Mouse (Mus musculus) hindbrain, embryonic 14.5 days (tissue): ENCODE results near the gene Zfp148. TPM values are rescaled to one million over a fixed set of nuclear protein-coding genes. Genes with fewer than 3 reads are reported as not detected.

Source experiments
- ATAC-seq: fragments of 200-750 bp; cut with Nextera tagmentation; 2 replicates; pipeline ENCODE4 v1.8.0; 2017; ENCODE audit warnings: moderate number of reproducible peaks, mild to moderate bottlenecking, moderate TSS enrichment, moderate library complexity; ENCODE audit not compliant: low FRiP score
- DNase-seq: peaks from one replicate; pipeline ENCODE4 v3.0.0-alpha.2; 2015; ENCODE audit warnings: low spot score
- H3K27ac ChIP-seq: fragments of 300-500 bp; sonication (generic); 2 replicates; pipeline ENCODE4 v1.5.1; 2014; ENCODE audit warnings: mild to moderate bottlenecking, moderate library complexity
- H3K27me3 ChIP-seq: fragments of 300-500 bp; sonication (generic); 2 replicates; pipeline ENCODE4 v1.6.1; 2014; ENCODE audit warnings: mild to moderate bottlenecking, low read length, mixed read lengths; ENCODE audit not compliant: control insufficient read depth, insufficient read depth
- H3K36me3 ChIP-seq: fragments of 300-500 bp; sonication (generic); replicated peaks from 2 replicates; pipeline ENCODE4 v1.6.1; 2014; ENCODE audit not compliant: control insufficient read depth, insufficient read depth
- H3K4me1 ChIP-seq: fragments of 300-500 bp; sonication (generic); replicated peaks from 2 replicates; pipeline ENCODE4 v1.6.1; 2014; ENCODE audit warnings: antibody characterized with exemption, low read length, mixed read lengths; ENCODE audit not compliant: control insufficient read depth, insufficient read depth
- H3K4me2 ChIP-seq: fragments of 300-500 bp; sonication (generic); replicated peaks from 2 replicates; pipeline ENCODE4 v1.6.1; 2014; ENCODE audit warnings: mild to moderate bottlenecking, moderate library complexity
- H3K4me3 ChIP-seq: fragments of 300-500 bp; sonication (generic); replicated peaks from 2 replicates; pipeline ENCODE4 v1.5.1; 2014; ENCODE audit warnings: mild to moderate bottlenecking, low read length
- H3K9ac ChIP-seq: fragments of 300-500 bp; sonication (generic); 2 replicates; pipeline ENCODE4 v1.6.1; 2014
- H3K9me3 ChIP-seq: fragments of 300-500 bp; sonication (generic); 2 replicates; pipeline ENCODE4 v1.6.1; 2016; ENCODE audit warnings: low read length; ENCODE audit not compliant: control insufficient read depth
- WGBS: fragments of 180-500 bp; shearing (Covaris S2); extraction: QIAGEN DNeasy Blood & Tissue Kit; methylation state at CpG from one replicate; pipeline ENCODE4 v1.1.7; 2014; 5-methylcytosine and 5-hydroxymethylcytosine counted together
- polyA plus RNA-seq: library from polyadenylated mRNA; unstranded; fragments of >200 nt; fragmentation: Nextera tagmentation; extraction: Ambion mirVana; gene quantifications from 2 replicates; pipeline ENCODE4 v1.2.1, GENCODE M21; 2014

Zfp148 gene
- polyA plus RNA-seq, 1 experiment from 2014 or later, result 42.1 TPM

- ATAC-seq (peak; percentile 73; the same call in 1 of the 2 replicates), DNase-seq (peak; percentile 64)
- Histone ChIP-seq H3K27me3 (no peaks in the 10 kb centered on the region), H3K36me3 (no peaks in the 10 kb centered on the region), H3K9me3 (no peaks in the 10 kb centered on the region), H3K9ac (peak overlapping the region; percentile 62), H3K4me1 (peaks cover 10% of the 10 kb centered on the region), H3K4me2 (peak overlapping the region; percentile 79), H3K4me3 (peak overlapping the region; percentile 36), H3K27ac (peak overlapping the region; percentile 33; the same call in 1 of the 2 replicates)
- WGBS, result 2% methylated on average over 28 of the region's 28 CpGs
Observed at GRCm38 (mm10) chr16:33399913-33400782, 19.5 kb downstream of the Zfp148 start.

DNA sequence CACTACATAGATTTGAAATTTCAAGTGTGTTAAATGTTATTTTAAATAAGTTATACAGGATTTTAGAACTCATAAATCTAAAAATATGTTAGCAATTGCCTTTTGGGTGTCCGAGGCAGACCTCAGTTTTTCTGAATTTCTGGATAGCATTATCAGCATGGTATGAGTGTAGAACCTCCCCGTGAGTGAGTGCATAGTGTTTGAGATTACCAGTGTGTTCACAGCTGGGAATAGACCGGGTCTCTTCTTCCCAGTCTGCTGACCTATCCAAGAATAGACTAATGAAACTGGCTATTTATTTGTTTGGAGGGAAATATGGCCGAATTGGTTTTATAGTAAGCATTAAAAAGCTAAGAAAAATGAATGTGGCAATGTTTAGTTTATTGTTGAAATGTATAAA, 20.3 kb downstream of the Zfp148 start:
- DNase-seq, result no peak
- no peak for ATAC-seq
- Histone ChIP-seq H3K27me3 (no peaks in the 10 kb centered on the region), H3K4me1 (peaks cover 10% of the 10 kb centered on the region), H3K9ac (no peak overlapping the region), H3K9me3 (no peaks in the 10 kb centered on the region), H3K4me3 (no peak overlapping the region), H3K4me2 (no peak overlapping the region), H3K27ac (no peak overlapping the region), H3K36me3 (no peaks in the 10 kb centered on the region)
- WGBS, result 77% methylated on average over 4 of the region's 4 CpGs

DNA sequence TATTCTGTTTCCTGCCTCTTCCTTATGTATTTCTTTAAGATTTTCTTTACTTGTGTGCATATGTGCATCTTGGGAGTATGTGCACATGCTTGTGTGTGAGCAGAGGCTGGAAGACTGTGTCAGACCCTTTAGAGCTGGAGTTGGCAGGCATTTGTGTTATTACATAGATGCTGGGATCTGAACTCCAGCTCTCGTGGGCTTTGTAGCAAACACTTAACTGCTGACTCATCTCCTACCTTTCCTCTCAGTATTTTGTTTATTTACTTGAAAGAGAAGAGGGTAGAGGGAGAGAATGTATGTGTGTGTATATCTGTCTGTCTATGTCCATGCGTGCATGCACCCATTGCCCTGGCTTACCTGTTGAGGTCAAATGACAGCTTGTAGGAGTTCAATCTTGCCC, 22.6 kb downstream of the Zfp148 start:
- no peak for DNase-seq
- no peaks in the 10 kb centered on the region for H3K36me3 ChIP-seq
- H3K9me3 ChIP-seq, result no peaks in the 10 kb centered on the region
- H3K4me1 ChIP-seq, result peaks cover 10% of the 10 kb centered on the region
- no peak overlapping the region for H3K4me3 ChIP-seq
- no peak overlapping the region for H3K27ac ChIP-seq
- no peak overlapping the region for H3K4me2 ChIP-seq
- H3K27me3 ChIP-seq, result no peaks in the 10 kb centered on the region
- no peak for ATAC-seq
- no peak overlapping the region for H3K9ac ChIP-seq
- WGBS, result 83% methylated on average over 2 of the region's 2 CpGs

DNA sequence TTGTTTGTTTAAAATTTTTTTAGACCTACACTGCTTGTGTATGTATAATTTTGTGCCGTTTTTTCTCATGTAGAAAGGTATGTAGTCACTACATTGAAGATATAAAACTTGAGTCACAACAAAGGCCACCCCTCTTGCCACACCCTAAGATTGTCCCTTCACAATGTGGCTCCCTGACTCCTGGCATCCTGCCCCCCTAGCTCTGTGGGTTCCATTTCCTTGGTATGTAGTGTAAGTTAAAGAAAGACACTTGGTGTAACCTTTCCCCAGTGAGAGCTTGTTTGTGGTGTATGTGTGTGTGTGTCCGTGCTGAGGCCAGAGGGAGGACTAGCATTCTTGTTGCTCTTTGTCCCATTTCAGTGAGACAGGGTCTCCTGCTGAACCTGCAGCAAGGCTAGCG, 23.4 kb downstream of the Zfp148 start:
- Histone ChIP-seq H3K4me2 (no peak overlapping the region), H3K9me3 (no peaks in the 10 kb centered on the region), H3K36me3 (no peaks in the 10 kb centered on the region), H3K9ac (no peak overlapping the region), H3K27me3 (no peaks in the 10 kb centered on the region), H3K27ac (no peak overlapping the region), H3K4me1 (peaks cover 10% of the 10 kb centered on the region), H3K4me3 (no peak overlapping the region)
- DNase-seq, result no peak
- WGBS, result 83% methylated on average over 3 of the region's 3 CpGs
- no peak for ATAC-seq

- ATAC-seq (no peak), DNase-seq (no peak)
- Histone ChIP-seq H3K27ac (no peak overlapping the region), H3K9ac (no peak overlapping the region), H3K9me3 (no peaks in the 10 kb centered on the region), H3K4me1 (0 out of 2 replicates have a peak, but pooled peaks cover 4% of the 10 kb centered on the region), H3K4me3 (no peak overlapping the region), H3K4me2 (no peak overlapping the region), H3K36me3 (no peaks in the 10 kb centered on the region), H3K27me3 (no peaks in the 10 kb centered on the region)
- WGBS, result 83% methylated on average over 4 of the region's 4 CpGs
Observed at GRCm38 (mm10) chr16:33405487-33405886, 24.9 kb downstream of the Zfp148 start.

GRCm38 (mm10) chr16:33410151-33410550, 29.5 kb downstream of the Zfp148 start:
- Histone ChIP-seq H3K36me3 (no peaks in the 10 kb centered on the region), H3K9ac (no peak overlapping the region), H3K9me3 (no peaks in the 10 kb centered on the region), H3K4me1 (0 out of 2 replicates have a peak, but pooled peaks cover 6% of the 10 kb centered on the region), H3K27ac (no peak overlapping the region), H3K27me3 (no peaks in the 10 kb centered on the region), H3K4me3 (no peak overlapping the region), H3K4me2 (no peak overlapping the region)
- DNase-seq (no peak), ATAC-seq (no peak)
- 90% methylated on average over 2 of the region's 2 CpGs for WGBS

GRCm38 (mm10) chr16:33410605-33411004, 30.0 kb downstream of the Zfp148 start:
- H3K9me3 ChIP-seq, result no peaks in the 10 kb centered on the region
- no peak overlapping the region for H3K4me3 ChIP-seq
- WGBS, result 94% methylated on average over 1 of the region's 1 CpGs
- H3K4me2 ChIP-seq, result no peak overlapping the region
- no peaks in the 10 kb centered on the region for H3K27me3 ChIP-seq
- no peaks in the 10 kb centered on the region for H3K36me3 ChIP-seq
- H3K27ac ChIP-seq, result no peak overlapping the region
- H3K4me1 ChIP-seq, result 0 out of 2 replicates have a peak, but pooled peaks cover 6% of the 10 kb centered on the region
- no peak for DNase-seq
- no peak for ATAC-seq
- no peak overlapping the region for H3K9ac ChIP-seq

GRCm38 (mm10) chr16:33414191-33414590, 33.6 kb downstream of the Zfp148 start:
- no peak overlapping the region for H3K4me3 ChIP-seq
- WGBS, result 95% methylated on average over 5 of the region's 5 CpGs
- DNase-seq (no peak), ATAC-seq (no peak)
- H3K4me1 ChIP-seq, result 0 out of 2 replicates have a peak, but pooled peaks cover 6% of the 10 kb centered on the region
- H3K27ac ChIP-seq, result no peak overlapping the region
- no peak overlapping the region for H3K9ac ChIP-seq
- H3K4me2 ChIP-seq, result no peak overlapping the region
- H3K36me3 ChIP-seq, result no peaks in the 10 kb centered on the region
- no peaks in the 10 kb centered on the region for H3K27me3 ChIP-seq
- H3K9me3 ChIP-seq, result no peaks in the 10 kb centered on the region

GRCm38 (mm10) chr16:33415607-33416006, 35.0 kb downstream of the Zfp148 start:
- Histone ChIP-seq H3K27me3 (no peaks in the 10 kb centered on the region), H3K9ac (no peak overlapping the region), H3K9me3 (no peaks in the 10 kb centered on the region), H3K36me3 (no peaks in the 10 kb centered on the region), H3K4me2 (no peak overlapping the region), H3K4me1 (0 out of 2 replicates have a peak, but pooled peaks cover 6% of the 10 kb centered on the region), H3K27ac (no peak overlapping the region), H3K4me3 (no peak overlapping the region)
- 83% methylated on average over 5 of the region's 5 CpGs for WGBS
- ATAC-seq (no peak), DNase-seq (no peak)
